22 mouse cellular contexts compared by ENCODE assay signal in the genomic region with DNA sequence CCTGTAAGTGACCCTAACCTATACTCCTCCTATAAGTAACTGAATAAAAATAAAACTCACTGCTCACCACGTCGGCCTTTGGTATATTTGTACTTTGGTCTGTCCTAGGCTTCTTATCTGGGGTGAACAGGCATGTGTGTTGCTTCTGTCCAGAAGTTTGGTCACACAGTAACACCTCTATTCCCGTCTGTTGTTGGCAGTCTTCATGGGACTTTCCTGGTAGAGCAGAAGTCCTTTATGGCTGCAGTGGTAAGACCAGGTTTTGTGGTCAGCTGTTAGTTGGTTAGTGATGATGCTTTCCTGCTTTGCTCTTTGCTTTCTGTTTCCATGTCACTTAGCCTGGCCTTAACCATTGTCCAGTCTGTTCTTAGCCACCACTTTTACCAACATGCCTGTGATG. TPM values are rescaled to one million over a fixed set of nuclear protein-coding genes. Genes with fewer than 3 reads are reported as not detected.
DNase-seq lines count a peak whose midpoint lies in the region; ATAC-seq and TF ChIP-seq lines count a peak whose summit lies in the region.
"Had no signal": no experiment of that assay in that cellular context is flagged by ENCODE, and none has a peak within 500 bp of the region (broad histone marks: within the 10 kb centered on the region; RNA-seq: fewer than 3 reads in every experiment).

No protein-coding gene starts in this region.

- no peak overlapping the region for H3K27ac ChIP-seq in heart, embryonic 10.5 days
- no peak overlapping the region for H3K27ac ChIP-seq in liver, embryonic 11.5 days (ENCODE audit: low read depth, low read length)
- H3K27ac ChIP-seq: embryonic facial prominence, embryonic 13.5 days; forebrain, embryonic 12.5 days; limb, embryonic 13.5 days; midbrain, embryonic 10.5 days; neural tube, embryonic 13.5 days had no signal

- no peak overlapping the region for H3K4me3 ChIP-seq in heart, embryonic 10.5 days
- no peak overlapping the region for H3K4me3 ChIP-seq in G1E (ENCODE audit: low read depth, low read length)
- H3K4me3 ChIP-seq in liver, embryonic 11.5 days (ENCODE audit: low read depth, low read length) = no peak overlapping the region
- H3K4me3 ChIP-seq: embryonic facial prominence, embryonic 13.5 days; forebrain, embryonic 12.5 days; limb, embryonic 13.5 days; midbrain, embryonic 10.5 days; neural tube, embryonic 13.5 days had no signal

- peaks cover 22% of the 10 kb centered on the region for H3K36me3 ChIP-seq in heart, embryonic 10.5 days
- H3K36me3 ChIP-seq in G1E (replicated peaks) = peaks cover 74% of the 10 kb centered on the region
- H3K36me3 ChIP-seq in liver, embryonic 11.5 days (ENCODE audit: control insufficient read depth, insufficient read depth, low read length) = no peaks in the 10 kb centered on the region

- no peak for TF ChIP-seq CTCF in G1E (IDR thresholded peaks at IDR 0.05; ENCODE audit: low read depth, low read length)

- peaks cover 9% of the 10 kb centered on the region for H3K4me1 ChIP-seq in heart, embryonic 10.5 days
- peaks cover 22% of the 10 kb centered on the region for H3K4me1 ChIP-seq in G1E (ENCODE audit: insufficient read depth, low read depth, low read length)
- peaks cover 20% of the 10 kb centered on the region for H3K4me1 ChIP-seq in liver, embryonic 11.5 days (replicated peaks; ENCODE audit: control insufficient read depth, insufficient read depth, low read length)
- H3K4me1 ChIP-seq: embryonic facial prominence, embryonic 13.5 days; limb, embryonic 13.5 days had no signal

- no peaks in the 10 kb centered on the region for H3K27me3 ChIP-seq in heart, embryonic 10.5 days (ENCODE audit: insufficient read depth, poor library complexity, severe bottlenecking)
- no peaks in the 10 kb centered on the region for H3K27me3 ChIP-seq in G1E (ENCODE audit: insufficient read depth, low read length)
- H3K27me3 ChIP-seq in liver, embryonic 11.5 days (replicated peaks; ENCODE audit: control insufficient read depth, insufficient read depth, low read length) = no peaks in the 10 kb centered on the region
- H3K27me3 ChIP-seq: embryonic facial prominence, embryonic 13.5 days; forebrain, embryonic 12.5 days; limb, embryonic 13.5 days; neural tube, embryonic 13.5 days had no signal

- H3K9ac ChIP-seq in liver, embryonic 11.5 days (ENCODE audit: low read depth, low read length) = no peak overlapping the region
- H3K9ac ChIP-seq: embryonic facial prominence, embryonic 13.5 days; forebrain, embryonic 12.5 days; limb, embryonic 13.5 days; neural tube, embryonic 13.5 days had no signal

- no peaks in the 10 kb centered on the region for H3K9me3 ChIP-seq in heart, embryonic 10.5 days
- H3K9me3 ChIP-seq in G1E (replicated peaks) = peaks cover 7% of the 10 kb centered on the region
- peaks cover 3% of the 10 kb centered on the region; the same call in 1 of the 2 replicates for H3K9me3 ChIP-seq in liver, embryonic 11.5 days (ENCODE audit: control insufficient read depth, low read length)
- H3K9me3 ChIP-seq: embryonic facial prominence, embryonic 13.5 days; forebrain, embryonic 12.5 days had no signal

- ATAC-seq in G1E (ENCODE audit: extremely low read depth, insufficient number of reproducible peaks, low FRiP score, poor library complexity, severe bottlenecking) = peak; percentile 25; the same call in 1 of the 2 replicates
- peak; percentile 56 for ATAC-seq in liver, embryonic 11.5 days (replicated peaks; ENCODE audit: low FRiP score)
- ATAC-seq in megakaryocyte-erythroid progenitor cell, adult 5-6 weeks (replicated peaks; ENCODE audit: low FRiP score, low TSS enrichment, poor library complexity, severe bottlenecking) = peak; percentile 65
- ATAC-seq: hindbrain, embryonic 16.5 days; lung, postnatal 0 days had no signal

- 62% methylated on average over 3 of the region's 3 CpGs for WGBS in heart, embryonic 10.5 days
- 38% methylated on average over 3 of the region's 3 CpGs for WGBS in liver, embryonic 11.5 days

- no peak overlapping the region for H3K4me2 ChIP-seq in liver, embryonic 11.5 days
- H3K4me2 ChIP-seq: embryonic facial prominence, embryonic 13.5 days; forebrain, embryonic 12.5 days; limb, embryonic 13.5 days; neural tube, embryonic 13.5 days had no signal

- DNase-seq in heart, adult 9 months (ENCODE audit: low spot score in 2 of 2) = peak; percentile 36 to 41
- no peak for DNase-seq in heart, embryonic 10.5 days (ENCODE audit: low spot score)
- DNase-seq in G1E (ENCODE audit: low spot score) = no peak
- no peak for DNase-seq in liver, embryonic 11.5 days (ENCODE audit: low spot score)
- DNase-seq in thymus, postnatal 10 days (ENCODE audit: low spot score in 2 of 2) = no peak
- DNase-seq in cerebellum, adult 9-11 months = no peak
- DNase-seq in adrenal gland, adult 8-10 months = no peak
- DNase-seq: adrenal gland, postnatal 25 days; cerebellum, adult 2 months; gastrocnemius, postnatal 36 days; kidney, adult 8-10 months; kidney, postnatal 25 days; right cerebral cortex, postnatal 14 days; thymus, postnatal 14 days had no signal

RNA-seq across cellular contexts. Expression of a gene that starts 19.4 kb away (rescaled TPM):
- polyA plus RNA-seq in heart, embryonic 10.5 days (2016; fragmentation: Nextera tagmentation; extraction: Ambion mirVana) = 15.4 and 21.6 TPM in 2 replicates
- total RNA-seq in G1E (2014; fragmentation: Nextera tagmentation) = 28.5 and 36.9 TPM in 2 replicates
- 47.1 and 47.7 TPM in 2 replicates for total RNA-seq in G1E (2017)
- polyA plus RNA-seq in G1E (2012) = 8.1 and 16.4 TPM in 2 replicates
- 17.7 and 18.2 TPM in 2 replicates for polyA plus RNA-seq in liver, embryonic 11.5 days (2014; fragmentation: Nextera tagmentation; extraction: Ambion mirVana)
- total RNA-seq in megakaryocyte-erythroid progenitor cell, adult 5-6 weeks (2014; fragmentation: Nextera tagmentation) = 19.0 and 42.1 TPM in 2 replicates
- 29.1 and 29.5 TPM in 2 replicates for total RNA-seq in megakaryocyte-erythroid progenitor cell, adult 5-6 weeks (2017)
- total RNA-seq in adrenal gland, adult 8-10 months (2022) = 10 to 100 TPM; 50.6 to 70.4 (median 56.8) TPM

RNA-seq across cellular contexts. Expression of a gene that starts 54.6 kb away (rescaled TPM):
- polyA plus RNA-seq in heart, embryonic 10.5 days (2016; fragmentation: Nextera tagmentation; extraction: Ambion mirVana) = 620 and 1,082 TPM in 2 replicates
- total RNA-seq in G1E (2014; fragmentation: Nextera tagmentation) (1,636 and 2,110 TPM in 2 replicates), G1E (2017) (2,016 and 2,418 TPM in 2 replicates)
- polyA plus RNA-seq in G1E (2012) = 197 and 458 TPM in 2 replicates
- 1,759 and 1,828 TPM in 2 replicates for polyA plus RNA-seq in liver, embryonic 11.5 days (2014; fragmentation: Nextera tagmentation; extraction: Ambion mirVana)
- total RNA-seq in megakaryocyte-erythroid progenitor cell, adult 5-6 weeks (2014; fragmentation: Nextera tagmentation) = 1,358 and 1,376 TPM in 2 replicates
- total RNA-seq in megakaryocyte-erythroid progenitor cell, adult 5-6 weeks (2017) = 3,639 and 4,695 TPM in 2 replicates
- total RNA-seq in adrenal gland, adult 8-10 months (2022) = 100 to 1,000 TPM; 272 to 830 (median 476) TPM

Comparison
In these comparisons a context has a peak if more than half of its experiments do, and no peak if none do; other contexts are left out.
1. DNase-seq: peak in heart, adult 9 months (2 of 2); none in heart, embryonic 10.5 days (single experiment), G1E (single experiment), liver, embryonic 11.5 days (single experiment), thymus, postnatal 10 days (0 of 2), cerebellum, adult 9-11 months (single experiment) and adrenal gland, adult 8-10 months (single experiment).
2. Peak in every context shown above with its lines, with median percentiles within 50 percentile points of each other: ATAC-seq.